Mouse (Mus musculus) stomach, postnatal 0 days (tissue): ENCODE data around the gene Arhgap17. TPM values are rescaled to one million over a fixed set of nuclear protein-coding genes. Genes with fewer than 3 reads are reported as not detected.

Experiments used
- ATAC-seq: fragments of 200-750 bp; cut with Nextera tagmentation; 2 replicates; pipeline ENCODE4 v1.8.0; 2017; ENCODE audit not compliant: low FRiP score, low TSS enrichment
- DNase-seq: peaks from one replicate; pipeline ENCODE4 v3.0.0-alpha.2; 2016; ENCODE audit warnings: low spot score
- H3K27ac ChIP-seq: fragments of 300-500 bp; sonication (generic); replicated peaks from 2 replicates; pipeline ENCODE4 v1.5.1; 2014; ENCODE audit warnings: mild to moderate bottlenecking, control low read depth
- H3K27me3 ChIP-seq: fragments of 300-500 bp; sonication (generic); 2 replicates; pipeline ENCODE4 v1.6.1; 2014; ENCODE audit warnings: low read length; ENCODE audit not compliant: control insufficient read depth, insufficient read depth
- H3K36me3 ChIP-seq: fragments of 300-500 bp; sonication (generic); 2 replicates; pipeline ENCODE4 v1.6.1; 2014; ENCODE audit warnings: low read length, mixed read lengths; ENCODE audit not compliant: control insufficient read depth, insufficient read depth
- H3K4me1 ChIP-seq: fragments of 300-500 bp; sonication (generic); replicated peaks from 2 replicates; pipeline ENCODE4 v1.6.1; 2014; ENCODE audit warnings: antibody characterized with exemption; ENCODE audit not compliant: control insufficient read depth, insufficient read depth
- H3K4me2 ChIP-seq: fragments of 300-500 bp; sonication (generic); replicated peaks from 2 replicates; pipeline ENCODE4 v1.6.1; 2014; ENCODE audit warnings: low read depth, mild to moderate bottlenecking, control low read depth, moderate library complexity
- H3K4me3 ChIP-seq: fragments of 300-500 bp; sonication (generic); 2 replicates; pipeline ENCODE4 v1.5.1; 2014; ENCODE audit warnings: low read depth, low read length, control low read depth
- H3K9ac ChIP-seq: fragments of 300-500 bp; sonication (generic); 2 replicates; pipeline ENCODE4 v1.6.1; 2014; ENCODE audit warnings: mild to moderate bottlenecking, low read length, control low read depth, mixed read lengths
- H3K9me3 ChIP-seq: fragments of 300-500 bp; sonication (generic); 2 replicates; pipeline ENCODE4 v1.6.1; 2016; ENCODE audit warnings: low read length; ENCODE audit not compliant: control insufficient read depth
- CTCF ChIP-seq: IDR thresholded peaks from 2 replicates; pipeline ENCODE4 v1.5.1; 2016; ENCODE audit warnings: antibody characterized with exemption, low read depth, mild to moderate bottlenecking, moderate library complexity
- EP300 ChIP-seq: optimal IDR thresholded peaks from 2 replicates; pipeline ENCODE3; 2016; ENCODE audit warnings: antibody characterized with exemption
- WGBS: fragments of 180-500 bp; shearing (Covaris S2); extraction: QIAGEN DNeasy Blood & Tissue Kit; methylation state at CpG from one replicate; pipeline ENCODE4 v1.1.7; 2014; 5-methylcytosine and 5-hydroxymethylcytosine counted together
- polyA plus RNA-seq: library from polyadenylated mRNA; unstranded; fragments of >200 nt; fragmentation: Nextera tagmentation; extraction: Ambion mirVana; gene quantifications from 2 replicates; pipeline ENCODE4 v1.2.1, GENCODE M21; 2015

The Arhgap17 gene
- polyA plus RNA-seq, 1 experiment from 2014 or later: 8.0 TPM

DNA sequence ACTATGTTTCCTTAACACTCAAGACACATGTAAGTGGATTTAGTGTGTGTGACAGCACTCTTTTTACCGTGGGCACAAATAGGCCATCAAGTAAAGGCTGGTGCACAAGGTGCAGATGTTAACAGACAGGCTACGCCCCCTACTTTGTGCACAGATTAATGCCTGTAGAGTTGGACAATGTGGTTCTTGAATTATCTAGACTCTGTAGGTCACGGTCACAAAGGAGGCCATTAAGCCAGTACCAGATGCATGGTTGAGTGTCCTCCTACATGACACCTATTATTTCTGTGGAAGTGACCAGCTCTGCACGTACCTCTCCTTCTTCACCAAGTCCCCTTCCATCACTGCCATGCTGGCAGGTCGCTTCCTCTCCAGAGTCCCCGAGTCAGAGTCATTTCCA is 73.6 kb downstream of the Arhgap17 start:
- no peak for TF ChIP-seq EP300
- no peak for TF ChIP-seq CTCF
- H3K36me3 ChIP-seq: peaks cover 22% of the 10 kb centered on the region; the same call in 1 of the 2 replicates
- no peaks in the 10 kb centered on the region for H3K9me3 ChIP-seq
- no peak overlapping the region for H3K27ac ChIP-seq
- H3K4me2 ChIP-seq: no peak overlapping the region
- H3K9ac ChIP-seq: no peak overlapping the region
- H3K4me3 ChIP-seq: no peak overlapping the region
- no peak for ATAC-seq
- DNase-seq: no peak
- H3K4me1 ChIP-seq: no peaks in the 10 kb centered on the region
- WGBS: 86% methylated on average over 6 of the region's 6 CpGs
- no peaks in the 10 kb centered on the region for H3K27me3 ChIP-seq

DNA sequence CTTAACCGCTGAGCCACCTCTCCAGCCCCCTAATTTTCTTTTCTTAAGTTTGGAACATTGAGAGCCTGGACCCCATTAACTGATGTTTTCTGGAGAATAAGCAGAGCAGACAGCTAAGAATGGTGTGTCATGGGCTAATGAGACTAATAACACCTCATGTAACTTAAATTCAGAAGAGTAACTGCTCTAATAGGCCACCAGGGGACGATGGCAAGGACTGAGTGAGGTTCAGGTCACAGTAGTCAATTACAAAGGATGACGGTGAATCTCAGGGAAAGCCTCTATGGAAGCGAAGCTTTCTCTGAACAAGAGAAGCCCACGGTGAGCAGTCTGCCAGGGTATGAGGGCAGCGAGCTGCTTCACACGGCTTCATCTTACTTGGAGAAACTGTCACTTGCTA is 74.3 kb downstream of the Arhgap17 start:
- TF ChIP-seq CTCF (peak; percentile 52), EP300 (no peak)
- Histone ChIP-seq H3K27ac (no peak overlapping the region), H3K27me3 (no peaks in the 10 kb centered on the region), H3K9me3 (no peaks in the 10 kb centered on the region), H3K4me3 (no peak overlapping the region), H3K9ac (no peak overlapping the region), H3K4me1 (no peaks in the 10 kb centered on the region), H3K4me2 (no peak overlapping the region), H3K36me3 (peaks cover 21% of the 10 kb centered on the region; the same call in 1 of the 2 replicates)
- 85% methylated on average over 7 of the region's 7 CpGs for WGBS
- no peak for ATAC-seq
- DNase-seq: no peak

DNA sequence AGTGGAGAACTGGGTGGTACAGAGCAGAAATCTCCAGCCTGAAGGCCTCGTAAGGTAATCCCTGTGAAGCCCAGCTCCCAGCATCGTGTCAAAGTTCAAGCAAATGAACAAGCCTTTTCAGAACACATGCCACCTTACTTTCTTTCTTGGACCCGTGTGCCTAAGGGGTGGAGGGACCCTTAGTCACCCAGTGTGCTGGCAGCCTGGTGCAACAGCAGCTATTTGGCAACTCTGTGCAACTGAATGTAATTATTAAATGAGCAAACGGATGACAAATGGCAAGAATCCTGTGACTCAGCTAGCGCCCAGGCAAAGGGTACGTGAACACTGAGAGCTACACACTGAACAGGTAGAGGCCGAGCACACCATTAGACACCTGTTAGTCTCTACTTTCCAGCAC is 75.8 kb downstream of the Arhgap17 start:
- TF ChIP-seq CTCF (no peak), EP300 (no peak)
- H3K4me3 ChIP-seq: no peak overlapping the region
- no peaks in the 10 kb centered on the region for H3K9me3 ChIP-seq
- H3K27me3 ChIP-seq: no peaks in the 10 kb centered on the region
- peak; percentile 35 for DNase-seq
- no peak overlapping the region for H3K4me2 ChIP-seq
- H3K36me3 ChIP-seq: peaks cover 20% of the 10 kb centered on the region; the same call in 1 of the 2 replicates
- 69% methylated on average over 7 of the region's 7 CpGs for WGBS
- H3K4me1 ChIP-seq: no peaks in the 10 kb centered on the region
- no peak overlapping the region for H3K9ac ChIP-seq
- H3K27ac ChIP-seq: no peak overlapping the region
- ATAC-seq: peak; percentile 84

DNA sequence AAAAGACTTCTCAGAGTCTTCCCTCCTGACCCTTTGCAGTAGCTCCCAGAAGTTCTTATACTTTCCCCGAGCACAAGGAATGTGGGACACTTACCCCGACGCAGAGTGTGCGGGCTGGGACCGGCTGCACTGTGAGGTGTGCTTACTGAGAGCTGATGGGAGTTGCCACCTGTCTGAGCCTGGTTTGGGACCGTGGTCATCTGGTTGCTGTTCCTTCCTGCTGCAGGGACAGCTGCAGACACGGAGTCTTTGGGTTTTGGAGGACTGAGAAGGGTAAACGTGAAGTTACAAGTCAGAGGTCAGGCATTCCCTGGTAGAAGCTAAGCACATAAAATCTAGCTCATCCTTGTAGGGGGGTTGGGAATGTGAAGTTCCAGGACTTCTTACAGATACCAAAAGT is 77.8 kb downstream of the Arhgap17 start:
- TF ChIP-seq EP300 (no peak), CTCF (no peak)
- Histone ChIP-seq H3K27me3 (no peaks in the 10 kb centered on the region), H3K9me3 (no peaks in the 10 kb centered on the region), H3K4me3 (no peak overlapping the region), H3K27ac (no peak overlapping the region), H3K36me3 (peaks cover 17% of the 10 kb centered on the region; the same call in 1 of the 2 replicates), H3K4me1 (no peaks in the 10 kb centered on the region), H3K9ac (no peak overlapping the region), H3K4me2 (no peak overlapping the region)
- 85% methylated on average over 8 of the region's 8 CpGs for WGBS
- DNase-seq (no peak), ATAC-seq (no peak)

DNA sequence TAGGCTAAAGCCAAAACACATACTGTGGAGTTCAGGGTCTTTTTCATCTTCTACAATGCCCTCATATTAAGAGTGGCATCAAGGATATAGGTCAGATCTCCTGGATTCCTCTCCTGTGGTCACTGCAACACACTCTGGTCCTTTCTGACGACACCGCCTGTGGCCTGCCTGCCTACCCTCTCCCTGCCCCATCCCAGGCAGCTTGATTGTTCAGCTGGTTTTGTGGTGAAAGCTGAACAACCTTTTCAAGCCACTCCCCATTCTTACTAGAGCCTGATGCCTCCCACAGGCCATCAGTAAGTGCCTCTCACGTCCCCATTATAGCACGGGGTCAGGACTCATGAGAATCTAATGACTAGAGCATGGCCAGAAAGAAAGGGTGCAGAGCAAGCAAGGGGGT is 80.5 kb downstream of the Arhgap17 start:
- TF ChIP-seq EP300 (no peak), CTCF (no peak)
- ATAC-seq: no peak
- Histone ChIP-seq H3K9ac (no peak overlapping the region), H3K4me3 (no peak overlapping the region), H3K27ac (no peak overlapping the region), H3K36me3 (peaks cover 21% of the 10 kb centered on the region; the same call in 1 of the 2 replicates), H3K9me3 (no peaks in the 10 kb centered on the region), H3K4me1 (no peaks in the 10 kb centered on the region), H3K4me2 (no peak overlapping the region), H3K27me3 (no peaks in the 10 kb centered on the region)
- DNase-seq: no peak
- WGBS: 75% methylated on average over 4 of the region's 4 CpGs

DNA sequence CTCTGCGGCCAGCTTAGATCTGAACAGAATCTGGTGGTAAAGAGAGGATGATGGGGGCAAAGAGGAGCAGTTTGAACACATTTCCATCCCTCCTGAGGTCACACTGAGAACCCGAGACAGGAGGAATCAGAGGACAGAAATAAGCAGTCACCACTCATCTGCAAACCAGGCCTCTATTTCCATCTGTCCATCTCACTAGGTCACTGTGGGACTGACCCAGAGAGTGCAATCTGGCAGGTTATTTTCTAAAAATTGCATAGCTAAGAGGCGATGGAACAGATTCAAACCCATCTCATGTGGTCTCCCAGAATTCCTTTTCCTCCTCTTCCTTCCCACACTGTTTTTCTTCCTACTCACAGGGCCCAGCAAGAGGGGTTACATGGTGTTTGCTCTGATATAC is 81.8 kb downstream of the Arhgap17 start:
- H3K36me3 ChIP-seq: peaks cover 21% of the 10 kb centered on the region; the same call in 1 of the 2 replicates
- 95% methylated on average over 3 of the region's 3 CpGs for WGBS

More for the DNA sequence above, 81.8 kb downstream of the Arhgap17 start:
- Histone ChIP-seq H3K4me1 (no peaks in the 10 kb centered on the region), H3K9me3 (no peaks in the 10 kb centered on the region), H3K4me2 (no peak overlapping the region), H3K27me3 (no peaks in the 10 kb centered on the region), H3K4me3 (no peak overlapping the region), H3K9ac (no peak overlapping the region), H3K27ac (no peak overlapping the region)
- DNase-seq: no peak
- ATAC-seq: no peak
- TF ChIP-seq EP300 (no peak), CTCF (no peak)
